Mouse (Mus musculus) mature B cell (primary cell): ENCODE data around the gene Qrich1.
"Not testable (repeated sequence)": the region's sequence is repeated elsewhere in the genome, so short reads cannot be mapped to it uniquely, and the experiment has no call there.

Source experiments
- in situ Hi-C: fragments of 300-500 bp; cut with MboI; formaldehyde crosslinking; loops from 2 replicates; pipeline ENCODE4 v1.14.3; 2019

Gene Qrich1

DNA sequence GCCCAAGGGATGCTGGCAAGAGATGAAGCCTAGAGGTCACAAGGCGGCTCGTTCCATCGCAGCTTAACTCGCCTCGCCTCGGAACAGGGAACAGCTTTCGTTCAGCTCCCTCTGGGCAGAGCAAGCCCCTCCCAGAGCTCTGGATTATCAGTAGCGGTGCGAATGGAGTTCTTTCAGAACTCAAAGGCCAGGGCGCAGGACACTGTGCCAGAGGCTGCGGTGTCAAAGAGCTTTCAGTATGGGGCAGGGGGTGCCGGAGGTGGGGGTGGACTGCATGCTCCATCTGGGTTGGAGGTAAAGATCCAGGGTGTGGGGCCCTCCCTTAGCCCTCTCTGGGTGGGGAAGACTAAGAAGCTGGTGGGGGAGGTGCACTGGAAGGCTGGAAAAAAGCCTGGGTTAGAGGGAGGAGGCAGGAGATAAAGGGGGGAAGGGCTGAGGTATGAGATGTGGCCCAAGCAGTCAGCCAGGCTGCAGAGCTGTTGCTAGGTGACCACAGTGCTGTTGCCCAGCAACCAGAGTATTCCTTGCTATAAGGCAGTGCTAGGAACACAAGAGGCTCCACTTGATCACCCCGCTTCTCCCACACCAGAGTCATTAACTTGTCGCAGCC, 71.1 kb downstream of the Qrich1 start:
- in situ Hi-C loops: no loop called here

DNA sequence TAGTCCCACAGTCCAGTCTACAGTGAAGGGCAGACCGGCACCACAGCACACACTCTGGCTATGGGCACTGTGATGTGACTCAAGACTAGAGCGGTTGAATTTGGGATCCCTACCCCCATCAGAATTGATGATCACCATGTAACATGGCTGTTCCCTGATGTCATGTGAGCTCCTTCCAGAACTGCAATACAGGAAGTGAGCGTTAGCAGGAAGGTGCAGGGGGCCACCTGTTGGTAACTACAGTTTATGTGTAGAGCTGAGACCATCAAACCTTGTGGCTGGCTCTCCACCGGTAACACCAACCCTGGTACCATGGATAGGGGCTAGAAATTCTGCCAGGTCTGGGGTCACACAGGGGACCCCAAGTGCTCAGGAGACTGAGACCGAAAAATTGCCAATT, 72.6 kb downstream of the Qrich1 start:
- in situ Hi-C loops: no loop called here

DNA sequence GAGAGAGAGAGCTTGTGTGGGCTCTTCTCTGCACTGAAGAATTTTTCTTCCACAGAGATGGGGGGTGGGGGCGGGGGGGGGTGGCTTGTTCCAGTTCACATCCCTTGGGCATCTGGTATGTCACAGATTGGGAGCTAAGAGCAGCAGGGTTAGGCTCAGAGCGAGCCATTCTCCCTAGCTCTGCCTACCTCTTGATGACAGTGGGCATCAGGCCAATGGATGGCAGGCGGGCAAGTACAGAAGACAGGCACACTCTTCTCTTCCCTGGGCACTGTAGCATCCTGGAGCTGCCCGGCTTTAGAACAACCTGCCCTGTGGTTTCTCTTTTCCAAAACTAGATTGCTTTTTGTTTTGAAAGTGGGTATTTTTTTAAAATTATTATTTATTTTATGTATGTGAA, 74.9 kb downstream of the Qrich1 start:
- in situ Hi-C loops: no loop called here

DNA sequence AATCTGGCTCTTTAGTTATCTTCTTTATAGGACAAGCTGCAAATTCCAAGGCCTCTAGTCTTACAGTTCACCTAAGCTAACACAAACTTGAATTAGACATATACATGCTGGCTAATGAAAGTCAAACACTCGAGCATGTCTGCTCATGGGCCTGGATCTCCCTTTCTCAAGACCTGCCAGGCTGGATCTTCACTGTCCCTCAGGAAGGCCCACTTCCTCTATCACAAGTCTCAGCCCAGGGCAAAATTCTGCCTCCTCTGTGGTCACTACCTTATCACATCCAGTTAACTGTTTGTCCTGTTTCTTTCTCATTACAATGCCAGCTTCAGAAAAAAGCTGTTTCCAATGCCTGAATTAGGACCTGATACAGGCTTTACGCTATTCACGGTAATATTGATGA, 77.7 kb downstream of the Qrich1 start:
- in situ Hi-C loops: no loop called here

DNA sequence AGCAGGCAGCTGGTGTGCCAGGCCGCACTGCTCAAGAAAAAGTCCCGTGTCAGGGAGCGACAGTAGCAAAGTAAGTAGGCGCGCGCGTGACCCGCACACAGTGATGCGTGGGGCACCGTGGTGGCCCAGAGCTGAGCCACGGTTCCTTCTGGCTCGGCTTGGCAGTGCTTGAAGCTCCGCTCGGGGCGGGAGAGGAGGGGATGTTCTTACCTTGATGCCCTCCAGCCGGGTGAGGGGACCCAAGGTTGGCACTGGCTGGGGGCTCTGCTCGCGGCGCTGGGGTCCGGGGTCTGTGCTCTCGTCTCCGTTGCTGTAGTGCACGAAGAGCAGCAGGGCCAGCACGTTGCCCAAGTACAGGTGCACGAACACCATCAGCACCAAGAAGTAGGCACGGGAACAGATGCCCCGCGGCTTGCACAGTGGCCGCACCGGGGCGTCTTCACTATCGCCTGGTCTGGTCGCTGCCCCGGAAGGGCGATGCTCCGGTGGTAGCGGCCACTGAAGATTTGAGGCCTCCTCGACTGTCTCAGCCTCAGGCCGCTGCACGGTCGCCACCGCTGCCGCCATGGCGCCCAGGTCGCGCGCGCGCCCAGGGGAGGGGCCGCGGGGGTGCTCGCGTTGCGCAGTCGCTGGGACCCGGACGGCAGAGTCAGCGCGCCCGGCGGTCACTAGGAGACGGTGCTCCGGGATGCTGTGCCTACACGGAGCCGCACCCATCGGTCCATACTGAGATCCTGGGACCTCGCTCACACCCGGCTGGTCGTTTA, 80.6 kb downstream of the Qrich1 start, which contains the start of gene P4htm:
P4htm (minus strand) TSS at position 670 of the 767 bp plus-strand sequence.
- in situ Hi-C loops: no loop called here

DNA sequence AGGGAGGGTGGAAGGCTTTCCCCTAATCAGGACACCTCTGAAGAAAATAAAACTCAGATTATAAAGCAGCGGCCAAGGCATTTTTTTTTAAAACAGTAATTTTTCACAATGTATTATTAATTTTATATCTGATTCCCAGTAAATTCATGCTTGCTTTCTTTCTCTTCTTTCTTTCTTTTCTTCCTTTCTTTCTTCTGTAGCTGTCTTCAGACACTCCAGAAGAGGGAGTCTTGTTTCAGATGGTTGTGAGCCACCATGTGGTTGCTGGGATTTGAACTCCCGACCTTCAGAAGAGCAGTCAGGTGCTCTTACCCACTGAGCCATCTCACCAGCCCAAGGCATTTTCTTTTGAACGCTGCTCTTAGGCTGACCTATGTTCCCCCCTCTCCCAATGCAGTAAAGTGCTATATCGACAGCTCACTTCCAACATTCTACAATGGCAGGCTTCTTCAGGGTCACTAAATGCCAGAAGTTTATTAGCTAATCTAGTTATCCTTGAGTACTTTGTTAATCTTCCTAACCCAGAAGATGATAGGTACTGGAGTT, 82.5 kb downstream of the Qrich1 start:
- in situ Hi-C loops: no loop called here

DNA sequence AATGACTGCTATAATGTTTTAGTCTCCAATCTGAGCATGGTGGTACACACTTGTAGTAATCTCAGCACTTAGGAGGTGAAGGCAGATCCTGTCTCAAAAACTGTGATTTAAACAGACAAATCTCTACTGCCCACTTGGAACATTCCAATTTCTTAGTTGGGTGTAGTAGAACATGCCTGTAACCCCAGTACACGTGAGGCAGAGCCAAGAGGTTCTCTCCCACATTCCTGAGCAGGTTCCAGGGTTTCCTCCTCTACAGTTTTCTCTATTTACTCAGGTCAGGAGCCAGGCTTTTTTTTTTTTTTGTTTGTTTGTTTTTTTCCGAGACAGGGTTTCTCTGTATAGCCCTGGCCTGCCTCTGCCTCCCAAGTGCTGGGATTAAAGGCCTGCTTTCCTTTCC, 83.4 kb downstream of the Qrich1 start:
- in situ Hi-C loops: no loop called here

DNA sequence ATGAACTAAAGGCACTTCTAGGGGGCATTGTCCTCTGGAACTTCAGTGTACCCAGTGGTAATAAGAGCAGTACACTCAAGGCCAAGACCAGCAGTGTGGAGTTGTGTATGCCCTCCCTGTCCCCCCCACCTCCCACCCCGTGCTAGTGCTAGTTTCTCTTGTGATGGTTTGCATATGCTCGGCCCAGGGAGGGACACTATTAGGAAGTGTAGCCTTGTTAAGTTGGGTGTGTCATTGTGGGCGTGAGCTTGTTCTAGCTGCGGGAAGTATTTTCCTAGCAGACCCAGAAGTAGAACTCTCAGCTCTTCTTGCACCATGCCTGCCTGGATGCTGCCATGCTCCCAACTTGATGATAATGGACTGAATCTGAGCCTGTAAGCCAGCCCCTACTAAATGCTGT, 85.4 kb downstream of the Qrich1 start:
- in situ Hi-C loops: no loop called here

DNA sequence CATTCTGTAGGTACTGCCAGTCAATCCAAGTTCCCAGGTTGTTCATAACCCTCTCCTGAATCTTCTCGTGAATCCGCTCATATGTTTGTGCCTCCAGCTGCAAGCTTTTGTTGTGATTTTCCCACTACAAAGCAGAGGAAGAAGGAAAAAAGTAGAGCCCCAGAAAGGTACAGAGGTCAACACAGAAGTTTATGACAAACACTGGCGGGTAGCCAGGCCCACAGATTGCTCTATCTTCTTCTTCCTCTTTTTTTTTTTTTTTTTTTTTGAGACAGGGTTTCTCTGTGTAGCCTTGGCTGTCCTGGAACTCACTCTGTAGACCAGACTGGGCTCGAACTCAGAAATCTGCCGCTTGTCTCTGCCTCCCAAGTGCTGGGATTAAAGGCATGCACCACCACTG, 91.3 kb downstream of the Qrich1 start:
- in situ Hi-C loops: not testable (repeated sequence)

DNA sequence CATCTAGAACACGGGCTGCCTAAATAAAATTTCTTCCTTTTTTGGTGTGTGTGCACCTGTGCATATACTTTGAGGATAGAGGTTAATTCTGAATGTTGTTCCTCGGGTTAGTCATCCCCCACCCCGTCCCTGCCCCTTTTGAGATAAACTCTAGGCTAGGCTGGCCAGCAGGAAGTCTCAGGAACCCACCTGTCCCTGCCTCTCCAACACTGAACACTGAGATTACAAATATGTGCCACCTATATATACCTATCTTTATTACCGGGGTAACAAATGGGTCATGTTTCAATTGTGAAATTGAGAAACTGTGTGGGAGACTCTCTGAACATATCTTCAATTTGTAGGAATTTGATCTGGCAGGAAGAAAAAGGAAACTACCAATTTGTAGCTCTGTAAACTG, 92.3 kb downstream of the Qrich1 start:
- in situ Hi-C loops: no loop called here
